ENCODE assay signal across 7 mouse cellular contexts in the genomic region with DNA sequence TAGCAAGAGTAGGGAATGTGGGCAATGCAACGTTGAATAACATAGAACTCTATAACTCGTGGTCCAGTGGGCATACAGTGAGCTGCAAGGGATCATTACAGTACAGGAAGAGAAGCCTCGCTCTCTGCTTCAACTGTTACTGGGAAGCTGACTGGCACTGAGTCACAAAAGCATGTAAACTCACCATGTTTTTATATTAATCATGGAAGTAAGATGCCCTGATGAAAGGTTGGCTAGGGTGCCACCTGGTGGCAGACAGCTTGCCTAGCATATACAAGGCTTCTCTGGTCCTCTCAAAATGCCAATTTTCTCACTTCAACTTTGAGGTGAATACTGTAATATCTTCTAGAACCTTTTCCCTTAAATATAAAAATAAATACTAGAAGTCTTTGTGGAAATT. TPM values are rescaled to one million over a fixed set of nuclear protein-coding genes. Genes with fewer than 3 reads are reported as not detected.
DNase-seq lines count a peak whose midpoint lies in the region; ATAC-seq and TF ChIP-seq lines count a peak whose summit lies in the region.

No protein-coding gene starts in this region.

- no peak for DNase-seq in testis, postnatal 14 days (ENCODE audit: low spot score)
- peak; percentile 77 for DNase-seq in embryo, embryonic 10.5 days (ENCODE audit: low spot score)
- DNase-seq in liver, postnatal 0 days: peak; percentile 68

- peak; percentile 84 for ATAC-seq in activated CD4-positive, CD25-positive, alpha-beta regulatory T cell, adult 4 months
- ATAC-seq in hematopoietic stem cell, adult 5-6 weeks (replicated peaks in 1 of 2; ENCODE audit: insufficient read depth in 1 of 2, low FRiP score in 2 of 2, low TSS enrichment in 1 of 2, low read depth in 1 of 2, poor library complexity in 2 of 2, severe bottlenecking in 2 of 2): peak; percentile 24 to 42; a peak in 3 of 4 replicates
- no peak for ATAC-seq in liver, postnatal 0 days
- 0 out of 2 replicates have a peak, but pooled peaks have one; percentile 56 for ATAC-seq in neural tube, embryonic 14.5 days (ENCODE audit: low read depth)

- no peaks in the 10 kb centered on the region for H3K27me3 ChIP-seq in testis, adult 2 months (ENCODE audit: control insufficient read depth, insufficient read depth, low read length)
- H3K27me3 ChIP-seq in liver, postnatal 0 days (ENCODE audit: insufficient read depth, low read length): no peaks in the 10 kb centered on the region
- H3K27me3 ChIP-seq in neural tube, embryonic 14.5 days (ENCODE audit: control insufficient read depth, insufficient read depth, low read length): no peaks in the 10 kb centered on the region

- H3K4me1 ChIP-seq in testis, adult 2 months (ENCODE audit: control insufficient read depth, insufficient read depth, low read length): no peaks in the 10 kb centered on the region
- H3K4me1 ChIP-seq in liver, postnatal 0 days (ENCODE audit: insufficient read depth): peaks cover 14% of the 10 kb centered on the region
- H3K4me1 ChIP-seq in neural tube, embryonic 14.5 days (ENCODE audit: control insufficient read depth, insufficient read depth, low read length): no peaks in the 10 kb centered on the region

- no peak overlapping the region for H3K9ac ChIP-seq in liver, postnatal 0 days (replicated peaks)
- H3K9ac ChIP-seq in neural tube, embryonic 14.5 days (replicated peaks; ENCODE audit: low read depth, low read length): no peak overlapping the region

- TF ChIP-seq POLR2A in testis, adult 2 months (IDR thresholded peaks at IDR 0.05; ENCODE audit: control insufficient read depth, low read depth, low read length): no peak

- H3K4me3 ChIP-seq in testis, adult 2 months (ENCODE audit: control insufficient read depth, low read depth, low read length): no peak overlapping the region
- H3K4me3 ChIP-seq in liver, postnatal 0 days (ENCODE audit: low read depth, low read length): no peak overlapping the region
- H3K4me3 ChIP-seq in neural tube, embryonic 14.5 days (ENCODE audit: low read depth, low read length): no peak overlapping the region

- no peak overlapping the region for H3K4me2 ChIP-seq in liver, postnatal 0 days (ENCODE audit: low read depth, low read length)
- H3K4me2 ChIP-seq in neural tube, embryonic 14.5 days (ENCODE audit: low read depth, low read length): no peak overlapping the region

- TF ChIP-seq CTCF in testis, adult 2 months (IDR thresholded peaks at IDR 0.05; ENCODE audit: control insufficient read depth, insufficient read depth, insufficient replicate concordance, low read depth, low read length): peak; percentile 33; the same call in 1 of the 2 replicates
- peak; percentile 87 for TF ChIP-seq CTCF in liver, postnatal 0 days (IDR thresholded peaks at IDR 0.05; ENCODE audit: low read depth)

- H3K27ac ChIP-seq in testis, adult 2 months (ENCODE audit: control insufficient read depth, insufficient read depth, low read depth, low read length): no peak overlapping the region
- no peak overlapping the region for H3K27ac ChIP-seq in liver, postnatal 0 days (ENCODE audit: low read depth)
- no peak overlapping the region for H3K27ac ChIP-seq in neural tube, embryonic 14.5 days (ENCODE audit: low read depth, low read length)

- no peak for TF ChIP-seq EP300 in liver, postnatal 0 days (IDR thresholded peaks at IDR 0.05; ENCODE audit: low read depth)

- H3K36me3 ChIP-seq in testis, adult 2 months (ENCODE audit: control insufficient read depth, insufficient read depth, low read length): no peaks in the 10 kb centered on the region; the same call in 1 of the 2 replicates
- peaks cover 33% of the 10 kb centered on the region for H3K36me3 ChIP-seq in liver, postnatal 0 days (replicated peaks; ENCODE audit: insufficient read depth, low read length)
- no peaks in the 10 kb centered on the region for H3K36me3 ChIP-seq in neural tube, embryonic 14.5 days (ENCODE audit: control insufficient read depth, insufficient read depth, low read length)

- no peaks in the 10 kb centered on the region for H3K9me3 ChIP-seq in liver, postnatal 0 days (ENCODE audit: low read length)
- H3K9me3 ChIP-seq in neural tube, embryonic 14.5 days (ENCODE audit: control insufficient read depth, low read length): no peaks in the 10 kb centered on the region

- WGBS in liver, postnatal 0 days (ENCODE audit: insufficient replicate concordance): 72% methylated on average over 3 of the region's 3 CpGs
- WGBS in neural tube, embryonic 14.5 days: 78% methylated on average over 3 of the region's 3 CpGs

RNA-seq across cellular contexts. Expression of a gene that starts 6.4 kb away (rescaled TPM):
- 10.3 and 15.6 TPM in 2 replicates for polyA plus RNA-seq in testis, adult 2 months (2012; rRNA removed)
- 10 to 100 TPM in 1 of 2 experiments, 1 to 10 TPM in 1; 9.0 to 13.8 TPM for polyA plus RNA-seq in activated CD4-positive, CD25-positive, alpha-beta regulatory T cell, adult 4 months (2017; shearing (Covaris generic))
- total RNA-seq in hematopoietic stem cell, adult 5-6 weeks (2017): 84.9 and 103 TPM in 2 replicates
- polyA plus RNA-seq in liver, postnatal 0 days (2015; fragmentation: Nextera tagmentation; extraction: Ambion mirVana): 37.8 and 39.3 TPM in 2 replicates
- 11.8 and 15.0 TPM in 2 replicates for polyA plus RNA-seq in neural tube, embryonic 14.5 days (2014; fragmentation: Nextera tagmentation; extraction: Ambion mirVana)

RNA-seq across cellular contexts. Expression of a gene that starts 31.0 kb away (rescaled TPM):
- polyA plus RNA-seq in testis, adult 2 months (2012; rRNA removed): 55.6 and 60.4 TPM in 2 replicates
- polyA plus RNA-seq in activated CD4-positive, CD25-positive, alpha-beta regulatory T cell, adult 4 months (2017; shearing (Covaris generic)): 10 to 100 TPM; 10.3 to 10.4 TPM
- total RNA-seq in hematopoietic stem cell, adult 5-6 weeks (2017): 3.9 and 12.3 TPM in 2 replicates
- 4.5 and 5.3 TPM in 2 replicates for polyA plus RNA-seq in liver, postnatal 0 days (2015; fragmentation: Nextera tagmentation; extraction: Ambion mirVana)
- polyA plus RNA-seq in neural tube, embryonic 14.5 days (2014; fragmentation: Nextera tagmentation; extraction: Ambion mirVana): 3.5 and 4.0 TPM in 2 replicates
